Mouse (Mus musculus) inflammation-experienced regulatory T-cells (primary cell): Measurements from ENCODE around the gene Nt5c1a. TPM values are rescaled to one million over a fixed set of nuclear protein-coding genes. Genes with fewer than 3 reads are reported as not detected.

Experiments
- polyA plus RNA-seq, 2 experiments: library from polyadenylated mRNA; unstranded; fragments of 100-300 nt; shearing (Covaris generic); gene quantifications; one replicate each; pipeline ENCODE4 v1.2.1; 2017

Nt5c1a gene
- polyA plus RNA-seq: under 1 TPM in 1 of 2 experiments, not detected in 1; 0.31 TPM

DNA sequence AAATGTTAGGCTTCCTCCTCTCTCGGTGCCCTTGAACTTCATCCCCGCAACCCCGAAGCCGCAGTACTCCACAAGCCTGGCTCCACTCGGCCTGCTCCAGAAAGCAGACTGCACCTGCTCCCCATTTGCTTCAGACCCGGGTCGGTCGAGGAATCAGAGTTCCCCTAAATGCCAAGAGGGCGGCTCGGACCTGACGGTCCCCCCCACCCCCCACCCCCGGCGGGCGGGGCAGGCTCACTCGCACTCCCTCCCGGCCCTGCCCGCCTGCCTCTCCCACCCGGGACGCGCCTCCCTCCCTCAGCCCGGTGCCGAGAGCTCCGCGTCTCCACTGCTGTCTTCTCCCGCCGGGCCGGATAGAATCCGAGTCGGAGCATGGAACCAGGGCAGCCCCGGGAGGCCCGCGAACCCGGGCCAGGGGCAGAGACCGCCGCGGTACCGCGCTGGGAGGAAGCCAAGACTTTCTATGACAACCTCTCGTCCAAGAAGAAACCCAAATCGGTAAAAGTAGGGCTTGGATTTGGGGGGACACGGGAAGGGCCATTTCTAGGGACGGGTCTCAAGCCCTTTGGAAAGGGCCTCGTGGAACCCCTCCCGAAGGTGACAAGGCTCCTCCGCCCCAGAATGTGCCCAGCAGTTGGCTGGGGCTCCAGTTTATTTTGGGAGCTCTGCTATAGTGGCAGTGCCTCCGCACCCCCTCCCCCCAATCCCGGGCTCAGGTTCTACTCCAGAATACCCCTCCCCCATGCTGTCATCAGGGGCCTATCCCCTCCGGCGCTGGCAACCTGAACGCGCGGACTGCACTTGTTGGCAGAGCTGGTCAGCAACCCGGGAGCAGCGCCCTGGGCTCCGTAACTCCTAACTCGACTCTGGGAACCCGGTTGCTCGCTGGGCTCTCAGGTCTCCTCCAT, at the start of gene Nt5c1a:
Gene Nt5c1a, plus strand, starts transcription at position 319 of the 908 bp plus-strand sequence.

DNA sequence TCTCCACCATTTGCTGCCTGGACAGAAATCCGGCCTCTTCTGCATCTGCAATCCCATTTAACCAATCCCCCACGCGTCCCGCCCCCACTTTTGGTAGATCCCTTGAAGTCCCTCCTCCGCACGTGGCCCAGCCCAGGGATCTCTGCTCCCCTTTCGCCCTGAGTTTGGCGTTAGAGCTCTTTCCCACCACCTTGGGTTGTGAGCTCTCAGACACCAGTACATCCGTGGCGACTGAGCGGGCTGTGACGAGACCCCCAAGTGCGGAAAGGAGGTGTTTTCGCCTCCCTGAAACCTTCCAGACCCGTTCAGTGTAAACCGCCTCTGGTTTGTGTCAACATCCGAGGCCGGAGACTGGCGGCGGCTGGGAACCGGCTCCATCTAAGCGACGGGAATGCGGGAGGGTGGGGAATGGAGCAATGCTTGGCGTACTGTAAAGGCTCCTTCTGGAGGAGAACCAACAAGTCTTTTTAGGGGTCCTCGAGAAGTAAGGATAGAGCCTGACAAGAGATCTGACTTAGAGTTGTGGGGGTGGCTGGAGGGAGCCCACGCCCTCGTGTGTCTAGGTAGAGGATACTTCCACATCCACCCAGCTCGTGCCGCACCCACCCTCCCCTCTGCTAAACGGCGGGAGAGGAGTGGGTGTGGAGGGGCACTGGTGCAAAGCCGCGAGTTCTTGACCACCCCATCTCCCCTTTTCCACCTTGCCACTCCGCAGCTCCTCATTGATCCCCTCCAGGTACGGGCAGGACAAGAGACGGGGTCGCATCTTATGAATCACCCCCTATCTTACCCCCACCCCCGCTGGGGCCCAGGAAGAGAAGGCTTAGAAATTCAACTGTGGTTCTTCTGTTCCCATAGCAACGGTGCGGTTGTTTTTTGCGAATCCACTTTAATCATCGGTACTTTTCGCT, 18.7 kb upstream of the Nt5c1a start, which contains the start of gene Hpcal4:
Gene Hpcal4, plus strand, starts transcription at position 900 of the 911 bp plus-strand sequence.

DNA sequence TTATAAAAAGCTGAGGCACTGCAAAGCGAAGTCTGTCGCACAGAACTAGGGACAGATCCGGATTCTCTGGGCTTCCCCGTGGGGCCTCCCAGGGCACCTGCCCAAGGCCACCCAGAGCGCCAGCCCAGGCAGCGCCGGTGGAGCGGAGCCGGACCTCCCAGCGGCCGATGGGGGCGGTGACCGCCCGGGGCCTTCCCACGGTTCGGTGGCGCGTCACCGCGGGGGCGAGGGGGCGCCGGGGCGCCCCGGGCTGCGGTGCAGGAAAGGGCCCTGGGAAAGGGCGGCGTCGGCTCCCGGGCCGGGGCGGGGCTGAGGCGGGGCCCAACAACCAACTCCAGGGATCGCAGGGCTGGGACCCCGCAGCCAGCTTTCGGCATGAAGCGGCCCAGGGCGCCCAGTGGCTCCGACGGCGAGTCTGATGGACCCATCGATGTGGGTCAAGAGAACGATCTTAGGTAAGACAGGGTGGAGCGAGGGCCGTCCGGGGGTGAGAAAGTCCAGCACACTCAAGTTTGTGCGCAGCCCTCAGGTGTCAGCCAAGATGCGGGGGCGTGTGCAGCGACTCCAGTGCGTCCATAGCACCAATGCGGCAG, 32.3 kb downstream of the Nt5c1a start, which contains the start of gene Heyl:
Gene Heyl, plus strand, starts transcription at position 65 of the 593 bp plus-strand sequence.

DNA sequence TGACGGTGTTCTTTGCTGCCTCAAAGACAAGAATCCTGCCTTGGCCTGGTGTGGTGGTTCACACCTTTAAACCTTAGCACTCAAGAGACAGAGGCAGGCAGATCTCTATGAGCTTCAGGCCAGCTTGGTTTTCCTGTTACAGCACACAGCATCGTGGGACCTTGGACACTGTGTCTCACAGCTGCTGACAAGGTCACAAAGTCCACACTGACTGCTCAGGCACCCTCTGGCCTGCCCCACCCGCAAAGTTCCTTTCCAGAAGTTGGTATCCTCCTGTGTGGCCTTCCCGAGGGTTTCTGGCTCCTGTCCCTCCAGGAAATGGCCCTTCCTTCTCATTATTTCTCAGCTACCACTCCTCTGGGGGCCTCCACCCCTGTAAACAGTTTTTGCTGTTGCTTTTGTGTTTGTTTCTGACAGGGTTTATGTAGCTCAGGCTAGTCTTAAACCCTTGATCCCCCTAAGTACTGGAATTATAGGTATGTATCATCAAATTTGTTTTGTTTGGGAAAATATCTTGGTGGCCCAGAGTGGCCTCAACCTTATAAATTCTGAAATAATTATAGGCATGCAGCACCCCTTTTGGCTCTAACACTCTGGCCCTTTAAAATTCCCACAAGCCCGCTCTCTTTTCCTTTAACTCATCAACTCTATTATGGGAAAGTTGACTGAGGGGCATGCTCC, 60.6 kb downstream of the Nt5c1a start, which contains the start of gene Pabpc4:
Gene Pabpc4, plus strand, starts transcription at position 631 of the 681 bp plus-strand sequence.

Other genes starting within 250 kb of the Nt5c1a start
- gene Mfsd2a, start 240.3 kb upstream of the Nt5c1a start, polyA plus RNA-seq: 1 to 10 TPM; 3.4 to 3.5 TPM
- not detected for gene Mycl, start 205.9 kb upstream of the Nt5c1a start, polyA plus RNA-seq
- 10 to 100 TPM; 20.3 to 25.8 TPM for gene Trit1, start 184.9 kb upstream of the Nt5c1a start, polyA plus RNA-seq
- gene Bmp8b, start 96.3 kb upstream of the Nt5c1a start, polyA plus RNA-seq: under 1 TPM; 0.08 to 0.16 TPM
- not detected for gene Oxct2b, start 85.2 kb upstream of the Nt5c1a start, polyA plus RNA-seq
- gene Ppie, start 61.6 kb upstream of the Nt5c1a start, polyA plus RNA-seq: 100 to 1,000 TPM in 1 of 2 experiments, 10 to 100 TPM in 1; 82.9 to 100 TPM
- gene Hpcal4, start 18.3 kb upstream of the Nt5c1a start, polyA plus RNA-seq: 1 to 10 TPM in 1 of 2 experiments, under 1 TPM in 1; 0.30 to 3.6 TPM
- under 1 TPM in 1 of 2 experiments, not detected in 1; 0.29 TPM for gene Heyl, start 32.1 kb downstream of the Nt5c1a start, polyA plus RNA-seq
- gene Pabpc4, start 60.8 kb downstream of the Nt5c1a start, polyA plus RNA-seq: 10 to 100 TPM in 1 of 2 experiments, 1 to 10 TPM in 1; 9.5 to 12.5 TPM
- gene Oxct2a, start 122.1 kb downstream of the Nt5c1a start, polyA plus RNA-seq: not detected
- not detected for gene Bmp8a, start 141.7 kb downstream of the Nt5c1a start, polyA plus RNA-seq